Mouse (Mus musculus) monocyte, adult 2 months (primary cell): ENCODE data around the gene Cog7.

Experiments
- DNase-seq, 2 experiments: peaks; one replicate each; pipeline ENCODE4 v3.0.0; 2022; ENCODE audit warnings: low spot score in 2 of 2, low read depth in 1 of 2

The Cog7 gene

DNA sequence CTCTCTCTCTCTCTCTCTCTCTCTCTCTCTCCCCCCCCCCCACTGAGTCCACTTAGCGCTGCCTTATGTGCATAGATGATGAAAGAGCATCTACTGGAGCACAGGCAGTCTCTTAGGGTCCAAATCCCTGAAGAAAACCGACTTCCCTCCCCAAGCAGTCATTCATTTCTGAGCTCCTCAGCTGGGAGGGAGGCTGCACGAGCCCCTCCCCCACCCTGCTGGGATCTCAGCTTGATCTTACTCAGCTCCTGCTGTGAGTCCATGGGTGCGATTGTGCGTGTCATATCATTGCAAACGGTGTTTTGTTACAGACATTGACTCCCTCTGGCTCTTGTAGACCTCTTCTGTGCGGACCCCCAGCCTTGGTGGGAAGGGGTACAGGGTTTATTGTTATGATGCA is 81.6 kb downstream of the Cog7 start:
- no peak for DNase-seq

- DNase-seq = no peak
Observed at GRCm38 (mm10) chr7:121899311-121899710, 82.2 kb downstream of the Cog7 start.

GRCm38 (mm10) chr7:121896689-121897088 is 84.8 kb downstream of the Cog7 start:
- no peak for DNase-seq

DNA sequence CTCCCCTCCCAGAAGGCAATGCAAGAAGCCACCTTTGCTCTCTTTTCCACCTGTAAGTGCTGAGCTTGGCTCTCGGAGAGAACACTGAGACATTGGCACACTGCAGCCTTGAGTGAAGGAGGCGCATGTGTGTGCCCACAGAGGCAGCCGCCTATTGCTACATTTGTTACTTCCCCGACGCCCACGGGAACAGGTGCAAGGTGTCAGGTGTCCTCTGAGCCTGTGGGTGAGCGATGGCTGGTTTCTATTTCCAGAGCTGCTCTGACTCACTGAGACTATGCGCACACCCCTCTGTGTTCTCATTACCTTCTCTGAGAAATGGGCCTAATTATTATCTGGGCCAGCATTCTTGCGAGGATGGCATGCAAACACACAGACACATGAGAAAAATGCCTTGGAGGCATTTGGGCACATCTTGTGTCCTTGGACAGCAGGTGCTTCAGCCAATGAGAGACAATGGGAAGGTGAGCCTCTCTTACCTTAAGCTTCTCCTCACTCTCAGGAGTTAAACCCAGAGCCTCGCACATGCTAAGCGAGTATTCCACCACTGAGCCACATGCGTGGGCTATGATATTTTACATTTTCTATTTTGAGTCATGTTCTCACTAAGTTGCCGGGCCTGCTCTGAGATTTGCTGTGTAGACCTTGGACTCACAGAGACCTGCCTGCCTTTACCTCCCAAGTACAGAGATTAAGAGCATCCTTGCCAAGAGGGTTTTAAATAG is 90.7 kb downstream of the Cog7 start:
- no peak for DNase-seq

DNA sequence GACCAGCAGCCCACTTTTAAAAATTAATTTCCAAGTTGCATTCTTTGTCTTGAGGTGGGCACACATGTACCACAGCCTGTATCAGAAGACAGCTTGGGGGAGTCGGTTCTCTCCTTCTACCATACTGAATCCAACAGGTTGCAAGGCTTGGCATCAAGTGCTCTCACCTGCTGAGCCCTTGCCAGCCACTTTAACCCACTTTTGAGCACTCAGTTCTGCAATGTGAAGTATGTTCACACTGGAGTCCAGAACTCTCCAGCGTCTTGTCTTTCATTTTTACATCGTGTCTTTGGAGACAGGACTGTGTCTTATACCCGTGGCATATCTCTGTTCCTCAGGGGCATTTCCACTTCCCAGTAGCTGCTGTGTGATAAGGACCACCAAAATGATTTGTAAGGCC is 101.3 kb downstream of the Cog7 start:
- DNase-seq = no peak

GRCm38 (mm10) chr7:121874784-121875183 is 106.7 kb downstream of the Cog7 start:
- no peak for DNase-seq

- DNase-seq = no peak
Observed at GRCm38 (mm10) chr7:121873998-121874397, 107.5 kb downstream of the Cog7 start.

DNA sequence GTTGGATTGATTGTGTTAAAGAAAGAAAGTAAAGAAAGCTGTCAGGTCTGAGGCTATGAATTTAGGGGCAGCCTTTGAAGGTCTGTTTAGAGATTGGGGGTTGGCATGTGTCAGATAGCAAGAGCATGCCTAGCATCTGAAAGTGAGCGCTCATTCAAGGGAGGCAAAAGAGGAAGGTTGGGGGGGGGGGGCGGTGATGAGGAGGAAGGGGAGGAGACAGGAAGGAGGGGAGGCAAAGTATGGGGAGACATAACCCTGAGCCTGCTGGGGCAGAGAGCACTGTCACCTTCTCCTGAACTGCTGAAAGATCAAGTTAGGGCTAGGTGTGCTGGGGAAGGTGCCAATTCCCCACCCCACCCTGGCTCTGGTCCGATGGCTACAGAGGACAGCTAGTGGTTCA is 109.9 kb downstream of the Cog7 start:
- DNase-seq = no peak

DNA sequence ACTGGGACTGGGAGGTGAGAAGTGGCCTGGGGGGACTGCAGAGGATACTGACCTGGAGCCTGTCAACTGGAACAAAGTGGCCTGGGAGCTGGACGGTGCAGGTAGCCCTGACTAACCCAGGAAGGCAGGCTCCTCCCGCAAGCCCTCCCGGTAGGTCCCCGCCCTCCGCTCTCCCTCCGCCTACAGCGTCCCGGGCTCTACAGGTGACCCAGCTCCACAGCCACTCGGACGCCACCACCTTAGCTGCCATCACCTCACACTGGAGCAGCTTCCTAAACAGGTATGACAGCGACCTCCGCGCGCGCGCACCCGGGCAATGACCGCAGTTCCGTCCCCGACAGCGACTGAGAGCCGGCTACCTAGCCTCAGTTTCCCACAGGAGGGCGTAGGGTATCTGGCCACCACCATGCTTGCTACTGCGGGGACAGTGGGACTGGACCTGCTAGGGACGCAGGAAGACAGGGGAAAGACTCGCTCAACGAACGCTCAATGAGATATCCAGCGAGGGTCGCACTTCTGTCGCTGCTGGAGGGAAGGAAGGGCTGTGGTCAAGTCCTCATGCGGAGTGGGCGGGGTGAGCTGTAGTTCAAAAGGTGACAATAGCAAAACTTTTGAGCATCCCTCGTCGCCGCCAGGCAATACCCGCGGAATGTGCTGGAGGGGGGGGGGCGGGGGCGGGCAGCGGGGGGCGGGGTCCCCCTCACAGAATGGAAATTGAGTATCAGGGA is 116.5 kb downstream of the Cog7 start, which contains the start of gene Scnn1b:
TSS of gene Scnn1b (plus strand) at position 181 of the 728 bp plus-strand sequence.
- no peak for DNase-seq

DNA sequence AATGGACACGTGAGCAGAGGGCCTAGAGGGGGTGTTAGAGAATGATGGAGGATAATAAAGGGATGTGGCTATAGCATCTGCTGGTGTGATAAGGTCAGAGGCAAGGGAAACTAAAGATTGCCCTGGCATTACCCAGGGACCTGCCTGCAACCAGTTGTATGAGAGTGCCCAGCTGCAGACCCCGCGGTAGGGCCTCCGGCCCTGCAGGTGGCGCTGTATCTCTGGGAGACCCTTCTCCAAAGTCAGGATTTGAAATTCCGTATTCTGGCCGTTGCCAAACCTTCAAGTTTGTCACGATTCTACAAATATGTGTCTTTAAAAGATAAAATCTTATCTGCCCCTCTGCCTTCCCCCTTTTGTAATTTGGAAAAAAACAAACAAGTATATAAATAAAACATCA is 122.6 kb downstream of the Cog7 start:
- no peak for DNase-seq

GRCm38 (mm10) chr7:121857177-121857884 is 124.2 kb downstream of the Cog7 start:
- DNase-seq = no peak

DNA sequence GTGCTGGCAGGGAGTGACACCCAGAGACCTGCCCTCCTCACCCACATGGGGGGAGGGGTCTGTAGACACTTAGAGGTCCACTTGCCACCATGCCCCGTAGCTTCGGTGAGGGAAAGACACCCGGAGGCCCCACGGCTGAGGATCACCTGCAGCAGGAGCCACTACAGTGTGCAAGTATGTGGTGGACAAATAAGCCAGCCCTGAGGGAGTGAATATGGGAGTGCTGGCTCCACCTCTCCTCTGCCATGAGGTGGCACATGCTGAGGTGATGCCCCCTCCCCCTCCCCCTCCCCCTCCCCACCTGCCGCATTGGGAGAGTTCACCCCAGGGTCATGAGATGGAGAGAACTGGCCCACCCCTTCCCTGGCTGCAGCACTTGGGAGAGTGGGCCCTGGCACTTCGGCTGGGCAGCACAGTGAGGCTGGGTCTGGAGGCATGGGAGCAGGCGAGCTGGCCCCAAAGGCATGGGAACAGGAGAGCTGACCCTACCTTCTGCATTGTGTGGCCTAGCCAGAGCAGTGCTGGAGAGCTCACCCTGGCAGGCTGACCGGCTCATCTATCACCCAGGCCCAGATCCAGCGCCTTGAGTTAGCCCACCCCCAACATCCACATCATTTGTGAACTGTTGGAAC is 132.9 kb downstream of the Cog7 start:
- no peak for DNase-seq

DNA sequence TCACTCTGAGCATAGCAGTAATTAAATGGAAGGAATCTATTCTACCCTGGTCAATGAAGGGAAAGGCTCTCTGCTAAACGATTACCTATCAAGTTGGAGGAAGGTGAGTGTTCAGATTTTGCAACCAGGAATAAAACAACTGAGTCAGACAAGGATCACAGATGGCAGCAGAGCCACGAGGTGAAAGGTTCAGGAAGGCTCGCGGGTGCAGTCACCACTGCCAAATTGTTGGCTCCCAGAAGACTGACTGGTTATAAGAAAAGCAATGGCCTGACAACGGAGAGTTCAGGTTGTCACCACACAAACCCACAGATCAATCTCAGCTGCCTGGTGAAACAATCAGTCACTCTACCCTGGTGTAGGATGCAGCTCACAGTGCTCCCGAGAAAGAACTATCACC is 135.5 kb downstream of the Cog7 start:
- no peak for DNase-seq

DNA sequence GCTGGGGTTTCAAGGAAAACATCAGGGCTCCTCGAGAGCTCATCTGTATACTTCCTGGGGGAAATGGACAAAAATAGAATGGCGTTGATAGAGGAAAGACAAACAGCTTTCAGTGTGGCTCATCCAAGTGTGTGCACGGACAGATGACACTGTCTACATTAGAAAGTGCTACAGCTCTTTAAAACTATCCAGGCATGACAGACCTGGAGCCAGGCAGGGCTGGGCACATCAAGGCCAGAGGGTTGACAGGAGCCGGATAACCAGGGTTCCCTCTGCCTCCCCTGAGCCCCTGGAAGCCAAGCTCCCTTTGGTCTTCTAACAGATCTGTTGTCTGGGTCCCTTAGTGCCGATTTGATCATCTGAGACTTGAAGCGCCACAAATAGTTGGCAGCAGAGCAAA is 139.3 kb downstream of the Cog7 start:
- DNase-seq = no peak

GRCm38 (mm10) chr7:121840810-121841209 is 140.7 kb downstream of the Cog7 start:
- no peak for DNase-seq

DNA sequence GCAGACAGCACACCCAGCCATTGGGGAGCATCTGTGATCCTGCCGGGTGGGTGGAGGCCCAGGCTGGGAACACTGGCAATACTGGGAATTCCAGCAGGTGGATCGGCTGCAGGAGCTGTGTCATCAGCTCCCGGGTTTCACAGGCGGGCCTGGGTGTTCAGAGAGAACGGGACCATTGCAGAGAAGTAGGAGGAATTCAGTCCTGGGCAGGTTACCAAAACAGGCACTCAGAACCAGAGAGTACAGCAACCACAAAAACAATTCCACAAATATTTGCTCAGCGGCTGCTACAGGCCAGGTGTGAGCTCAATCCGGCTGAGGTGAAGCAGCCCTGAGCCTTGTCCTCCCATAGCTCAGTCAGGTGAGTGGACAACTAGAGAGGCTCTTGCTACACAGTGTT is 144.7 kb downstream of the Cog7 start:
- DNase-seq = no peak

GRCm38 (mm10) chr7:121835392-121835791 is 146.1 kb downstream of the Cog7 start:
- no peak for DNase-seq
